Comparison of ENCODE assay signal across 11 mouse cellular contexts in genomic region chr11:33944067-33944785, GRCm38 (mm10). TPM values are rescaled to one million over a fixed set of nuclear protein-coding genes. Genes with fewer than 3 reads are reported as not detected.
DNase-seq lines count a peak whose midpoint lies in the region; ATAC-seq and TF ChIP-seq lines count a peak whose summit lies in the region.
"Had no signal": no experiment of that assay in that cellular context is flagged by ENCODE, and none has a peak within 500 bp of the region (broad histone marks: within the 10 kb centered on the region; RNA-seq: fewer than 3 reads in every experiment).

No protein-coding gene starts in this region.

- TF ChIP-seq CTCF in Patski (IDR thresholded peaks at IDR 0.05), result peak; percentile 39

- in situ Hi-C loops in Patski (cut with MboI; ENCODE audit: low pct_unique_long_range_greater_than_20kb), result loop anchor here (25.0 kb wide), 1 partner anchor 868 kb away; no protein-coding TSS in a partner anchor

- ATAC-seq in Patski, result no peak

- POLR2A ChIA-PET in Patski (lab: Charles Lee), result no interaction called here

- DNase-seq in adrenal gland, postnatal 36 days, result peak; percentile 25 to 31
- DNase-seq in adrenal gland, adult 18-20 months (ENCODE audit: low spot score in 2 of 2), result no peak
- DNase-seq in left cerebral cortex, postnatal 4 days, result peak; percentile 51
- no peak for DNase-seq in left cerebral cortex, postnatal 14 days (ENCODE audit: low spot score in 2 of 2)
- no peak for DNase-seq in Patski (ENCODE audit: low read depth, low spot score)
- DNase-seq in retina, embryonic 14.5 days (ENCODE audit: low spot score), result peak; percentile 64
- no peak for DNase-seq in heart, postnatal 36 days
- no peak for DNase-seq in frontal cortex, postnatal 25 days (ENCODE audit: low spot score in 2 of 2)

- CTCF ChIA-PET in Patski (lab: Charles Lee), result no interaction called here

- H3K27me3 ChIP-seq in Patski, result peaks cover 18% of the 10 kb centered on the region
- H3K27me3 ChIP-seq: embryonic facial prominence, embryonic 13.5 days; heart, embryonic 15.5 days had no signal

- intact Hi-C loops in left cerebral cortex, postnatal 4 days (cut with DNase I), result no loop called here
- intact Hi-C loops in left cerebral cortex, postnatal 14 days (cut with DNase I), result no loop called here
- intact Hi-C loops in heart, postnatal 36 days (cut with DNase I), result no loop called here

RNA-seq across cellular contexts. Expression of gene Kcnmb1, which starts 18.6 kb away (rescaled TPM):
- total RNA-seq in adrenal gland, postnatal 36 days (2021), result under 1 TPM; 0.13 TPM
- total RNA-seq in adrenal gland, adult 18-20 months (2021), result under 1 TPM; 0.10 to 0.17 TPM
- under 1 TPM; 0.24 to 0.26 TPM for total RNA-seq in left cerebral cortex, postnatal 4 days (2021)
- total RNA-seq in left cerebral cortex, postnatal 14 days (2021), result under 1 TPM; 0.23 to 0.42 TPM
- polyA plus RNA-seq in Patski (2021), result not detected
- under 1 TPM; 0.84 to 0.97 TPM for total RNA-seq in heart, postnatal 36 days (2021)
- polyA plus RNA-seq: G1E had no signal

RNA-seq across cellular contexts. Expression of gene Kcnip1, which starts 48.7 kb away (rescaled TPM):
- total RNA-seq in adrenal gland, postnatal 36 days (2021), result 1 to 10 TPM; 2.2 to 3.5 TPM
- 1 to 10 TPM; 1.9 to 4.9 TPM for total RNA-seq in adrenal gland, adult 18-20 months (2021)
- total RNA-seq in left cerebral cortex, postnatal 4 days (2021), result 10 to 100 TPM; 35.8 to 43.5 TPM
- total RNA-seq in left cerebral cortex, postnatal 14 days (2021), result 10 to 100 TPM; 38.1 to 39.6 TPM
- not detected for polyA plus RNA-seq in Patski (2021)
- under 1 TPM in 1 of 2 experiments, not detected in 1; 0.11 TPM for total RNA-seq in heart, postnatal 36 days (2021)
- polyA plus RNA-seq: G1E; heart, embryonic 15.5 days had no signal

Comparison
In these comparisons a context has a peak if more than half of its experiments do, and no peak if none do; other contexts are left out.
1. DNase-seq: peak in adrenal gland, postnatal 36 days (2 of 2), left cerebral cortex, postnatal 4 days (single experiment) and retina, embryonic 14.5 days (single experiment); none in adrenal gland, adult 18-20 months (0 of 2), left cerebral cortex, postnatal 14 days (0 of 2), Patski (single experiment), heart, postnatal 36 days (0 of 2) and frontal cortex, postnatal 25 days (0 of 2).
2. RNA of gene Kcnip1, which starts 48.7 kb away (total RNA-seq): 35.8 to 43.5 TPM in left cerebral cortex, postnatal 4 days and 38.1 to 39.6 TPM in left cerebral cortex, postnatal 14 days; 1.9 to 4.9 TPM in adrenal gland, adult 18-20 months, 2.2 to 3.5 TPM in adrenal gland, postnatal 36 days and 0.11 TPM in heart, postnatal 36 days; every median in the first group is over 4 times any median in the second.